Mouse (Mus musculus): ENCODE results near the gene Apba2.

- no peak for TF ChIP-seq GATA1 (IDR thresholded peaks at IDR 0.05; ENCODE audit: borderline replicate concordance, low read length)
- no peak for TF ChIP-seq CTCF (IDR thresholded peaks at IDR 0.05; ENCODE audit: low read depth, low read length)
- TF ChIP-seq TAL1 (conservative IDR thresholded peaks at IDR 0.05; ENCODE audit: low read depth, low read length), result no peak
- no peak for TF ChIP-seq GATA2 (IDR thresholded peaks at IDR 0.05; ENCODE audit: borderline replicate concordance, low read depth, low read length)
- TF ChIP-seq POLR2AphosphoS5 (IDR thresholded peaks at IDR 0.05; ENCODE audit: insufficient replicate concordance, low read depth, low read length), result no peak
These were observed 141.4 kb downstream of the Apba2 start for GRCm38 (mm10) chr7:64642903-64643302.

Measured in G1E (cell line).